Mouse (Mus musculus): ENCODE results near the gene Acat2.
"Not testable (repeated sequence)": the region's sequence is repeated elsewhere in the genome, so short reads cannot be mapped to it uniquely, and the experiment has no call there.

The Acat2 gene

DNA sequence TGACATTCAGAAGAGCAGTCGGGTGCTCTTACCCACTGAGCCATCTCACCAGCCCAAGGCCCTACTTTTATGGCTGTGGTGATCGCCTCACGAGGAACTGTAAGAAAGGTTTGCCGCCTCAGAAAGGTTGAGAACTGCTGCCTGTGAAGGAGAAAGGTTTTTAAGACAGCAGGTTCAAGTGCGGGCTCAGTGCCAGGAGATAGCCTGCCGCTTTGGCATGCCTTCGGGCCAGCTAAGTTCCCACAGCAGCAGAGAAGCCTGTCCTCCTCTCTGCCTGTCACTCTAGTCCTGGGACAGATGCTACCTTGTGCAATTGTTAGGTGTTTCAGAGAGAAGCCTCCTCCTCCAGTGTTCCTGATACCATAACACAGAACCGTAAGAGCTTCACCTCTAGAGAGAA is 3.9 kb downstream of the Acat2 start:
- peak; percentile 45 for DNase-seq

DNA sequence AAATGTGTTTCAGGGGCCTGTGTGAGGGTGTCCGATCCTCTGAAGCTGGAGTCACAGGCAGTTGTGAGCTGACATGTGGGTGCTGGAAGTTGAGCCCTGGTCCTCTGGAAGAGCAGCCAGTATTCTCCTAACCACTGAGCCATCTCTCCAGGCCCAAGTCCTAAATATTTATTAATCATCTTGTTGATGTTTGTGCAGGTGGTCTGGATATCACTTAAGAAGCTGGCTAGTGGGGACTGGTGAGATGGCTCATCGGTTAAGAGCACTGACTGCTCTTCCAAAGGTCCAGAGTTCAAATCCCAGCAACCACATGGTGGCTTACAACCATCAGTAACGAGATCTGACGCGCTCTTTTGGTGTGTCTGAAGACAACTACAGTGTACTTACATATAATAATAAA is 10.9 kb downstream of the Acat2 start:
- no peak for DNase-seq

DNA sequence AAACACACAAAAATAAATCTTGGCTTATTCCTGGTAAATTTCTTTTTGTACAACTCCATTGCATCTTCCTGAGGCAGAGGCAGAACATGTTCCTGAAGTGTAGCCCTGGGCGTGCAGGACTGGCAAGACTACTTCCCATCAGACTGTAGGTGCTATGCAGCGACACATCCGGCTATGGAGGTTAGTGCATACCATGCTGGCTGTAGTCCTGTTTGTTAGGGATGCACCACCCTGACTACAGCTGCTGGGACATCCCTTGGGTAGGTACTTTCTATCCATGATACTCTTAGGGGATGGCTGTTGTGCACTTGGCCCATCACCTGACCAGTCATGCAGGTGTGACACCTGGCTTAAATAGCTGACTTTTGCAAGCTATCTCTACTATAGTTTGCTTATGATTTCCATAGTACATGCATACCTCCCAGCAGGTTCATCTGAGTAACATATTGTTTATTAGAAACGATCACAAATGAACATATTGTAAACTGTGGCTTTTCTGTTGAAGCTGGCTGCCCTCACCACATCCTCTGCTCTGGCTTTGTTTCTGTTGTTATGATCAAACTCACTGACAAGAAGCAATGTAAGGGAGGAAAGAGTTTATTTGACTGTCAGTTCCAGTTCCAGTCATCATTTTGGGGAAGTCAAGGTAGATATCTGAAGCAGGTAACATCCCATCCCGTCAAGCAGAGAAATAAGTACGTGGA is 17.9 kb downstream of the Acat2 start:
- DNase-seq, result no peak

DNA sequence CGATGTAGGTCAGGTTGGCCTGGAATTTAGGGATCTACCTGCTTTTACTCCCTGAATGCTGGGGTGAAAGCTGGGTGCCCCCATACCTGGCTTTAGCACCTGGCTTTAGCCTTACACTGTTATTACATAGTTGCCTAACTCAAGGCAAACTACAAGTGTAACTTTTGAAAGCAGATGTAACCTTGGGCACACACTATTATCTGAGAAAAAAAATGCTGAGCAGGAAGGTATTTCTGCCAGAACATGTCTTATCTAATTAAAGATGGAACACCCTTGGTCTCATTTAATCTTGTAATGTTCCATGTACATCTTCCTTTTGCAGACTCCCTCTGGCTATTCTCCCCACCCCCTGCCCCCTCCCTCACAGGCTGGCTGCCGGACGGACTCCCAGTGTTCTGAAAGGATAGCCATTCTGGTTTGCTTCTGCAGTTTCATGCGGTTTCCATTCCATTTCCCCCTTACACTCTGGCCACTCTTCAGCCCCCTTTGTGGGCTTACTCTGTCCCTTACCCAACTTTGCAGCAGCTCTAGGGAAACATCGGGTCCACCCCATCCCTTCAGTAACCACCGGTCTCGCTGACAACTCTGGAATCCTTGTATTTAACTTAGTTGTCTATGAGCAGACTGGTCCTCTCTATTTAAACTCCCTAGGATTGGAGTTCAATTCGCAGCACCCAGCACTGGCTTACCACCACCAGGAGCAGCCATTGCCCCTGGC is 18.8 kb downstream of the Acat2 start:
- no peak for DNase-seq

DNA sequence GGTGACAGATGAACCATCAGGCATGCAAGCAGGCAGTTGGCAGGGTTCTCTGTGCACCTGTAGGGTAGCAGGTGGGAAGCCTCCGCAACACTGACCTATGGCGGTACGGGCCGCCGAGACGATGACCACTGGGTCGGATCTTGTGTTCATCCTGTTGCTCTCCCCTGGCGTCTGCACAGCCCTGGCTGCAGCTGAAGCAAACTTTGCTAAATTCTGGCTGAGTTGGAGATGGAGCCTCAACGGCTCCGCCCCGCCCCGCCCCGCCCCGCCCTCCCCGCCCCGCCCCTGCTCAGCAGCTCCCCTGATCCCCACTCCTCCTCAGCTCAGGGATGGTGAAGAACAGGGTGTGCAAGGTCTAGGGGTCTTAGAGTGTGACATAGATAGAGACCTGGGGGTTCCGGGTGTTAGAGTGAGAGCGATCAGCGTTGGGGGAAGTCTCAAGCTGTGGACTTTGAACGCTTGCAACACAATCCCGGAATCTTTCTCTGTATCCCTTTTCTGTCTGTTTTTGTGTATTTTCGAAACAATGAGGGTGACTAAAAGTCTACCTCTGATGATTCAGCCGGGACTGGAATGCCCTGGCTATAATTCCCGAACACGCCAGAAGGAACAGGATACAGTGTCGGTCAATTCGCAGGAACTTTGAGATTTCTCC is 20.3 kb downstream of the Acat2 start, which contains the start of gene Acat3:
Gene Acat3 (minus strand): TSS at position 450 of the 655 bp plus-strand sequence.
- DNase-seq, result peak; percentile 49

DNA sequence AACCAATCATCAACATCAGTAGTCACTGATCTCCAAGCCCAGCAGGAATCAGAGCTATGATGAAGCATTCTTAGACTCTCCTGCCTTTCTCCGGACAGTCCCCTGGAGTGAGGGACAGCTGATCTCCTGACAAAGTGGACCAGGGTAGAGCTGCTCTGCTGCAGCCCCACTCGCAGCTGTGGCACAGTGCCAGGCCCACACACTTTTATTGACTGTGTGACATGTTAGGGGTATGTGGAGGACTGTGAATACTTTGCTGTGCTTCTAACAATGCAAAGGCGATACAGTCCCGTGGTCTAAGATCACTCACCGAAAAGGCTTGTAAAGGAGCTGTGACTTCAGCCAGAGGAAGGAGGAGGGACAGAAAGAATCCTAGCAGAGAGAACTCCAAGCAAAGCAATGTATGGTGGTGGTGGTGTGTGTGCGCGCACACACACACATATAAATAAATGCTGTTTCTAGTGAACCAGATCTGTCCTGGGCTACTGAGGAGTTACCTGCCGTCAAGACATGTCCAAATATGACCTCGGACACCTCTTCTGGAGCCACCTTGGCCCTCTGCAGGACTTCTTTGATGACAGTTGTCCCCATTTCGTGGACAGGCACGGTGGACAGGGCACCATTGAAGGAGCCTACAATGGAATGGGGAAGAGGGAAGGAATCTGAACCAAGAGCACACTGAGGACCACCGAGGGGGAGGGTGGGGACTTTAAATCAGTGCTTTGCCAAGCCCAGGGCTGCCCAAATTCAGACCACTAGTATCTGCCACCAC is 21.0 kb downstream of the Acat2 start:
- not testable (repeated sequence) for DNase-seq

DNA sequence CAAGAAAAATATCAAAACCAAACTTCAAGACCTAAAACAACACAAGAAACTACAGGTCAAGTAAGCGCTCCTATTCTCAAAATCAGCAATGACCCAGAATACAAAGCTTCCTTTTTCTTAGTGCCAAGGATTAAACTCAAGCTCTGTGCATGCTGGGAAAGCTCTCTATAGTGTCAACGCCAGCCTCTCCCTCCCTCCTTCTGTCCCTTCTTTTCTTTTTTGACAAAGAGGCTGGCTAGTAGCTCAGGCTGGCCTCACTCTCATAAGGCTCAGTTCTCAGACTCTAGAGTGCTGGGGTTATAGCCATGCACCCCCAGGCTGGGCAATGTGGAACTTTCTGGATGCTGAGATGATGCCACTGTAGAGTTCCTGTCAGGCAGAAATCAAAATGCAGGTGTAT is 22.5 kb downstream of the Acat2 start:
- DNase-seq, result no peak

DNA sequence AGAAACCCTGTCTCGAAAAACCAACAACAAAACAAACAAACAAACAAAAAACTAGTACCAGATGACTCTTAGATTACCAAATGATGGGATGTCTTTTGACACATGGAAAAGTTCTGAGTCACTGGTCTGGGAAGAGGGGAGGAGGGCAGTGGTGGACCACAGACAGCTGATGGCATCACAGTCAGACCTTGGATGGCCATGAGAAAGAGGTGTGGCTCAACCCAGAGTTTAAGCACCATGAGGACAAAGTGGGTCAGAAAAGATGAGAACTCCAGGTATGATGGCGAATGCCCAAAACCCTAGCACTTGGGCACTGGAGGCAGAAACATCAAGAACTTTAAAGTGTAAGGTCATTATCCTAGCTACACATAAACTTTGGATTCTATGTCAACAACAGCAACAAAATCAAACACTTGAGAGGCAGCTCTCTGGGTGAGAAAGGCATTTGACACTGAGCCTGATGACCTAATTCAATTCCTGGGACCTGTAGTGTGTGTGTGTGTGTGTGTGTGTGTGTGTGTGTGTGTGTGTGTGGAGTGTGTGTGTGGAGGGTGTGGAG is 23.1 kb downstream of the Acat2 start:
- DNase-seq, result no peak

DNA sequence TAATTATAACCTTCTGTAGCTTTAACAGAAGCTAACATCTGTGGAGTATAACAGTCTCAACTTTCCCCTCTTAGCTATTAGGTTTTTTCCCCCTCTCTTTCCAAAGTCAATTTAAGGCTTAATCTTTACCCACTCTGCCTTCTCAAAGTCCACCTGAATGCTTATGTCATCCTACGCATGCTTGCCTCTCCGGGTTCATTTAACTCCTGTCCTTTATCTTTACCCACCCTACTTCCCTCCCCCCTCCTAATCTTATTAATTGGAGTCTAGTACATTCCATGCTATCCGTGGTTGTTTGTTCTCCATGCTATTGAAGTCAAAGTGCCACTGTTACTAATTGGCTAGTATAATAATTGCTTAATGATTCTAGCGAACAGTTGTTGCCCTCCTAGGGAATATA is 24.8 kb downstream of the Acat2 start:
- no peak for DNase-seq

DNA sequence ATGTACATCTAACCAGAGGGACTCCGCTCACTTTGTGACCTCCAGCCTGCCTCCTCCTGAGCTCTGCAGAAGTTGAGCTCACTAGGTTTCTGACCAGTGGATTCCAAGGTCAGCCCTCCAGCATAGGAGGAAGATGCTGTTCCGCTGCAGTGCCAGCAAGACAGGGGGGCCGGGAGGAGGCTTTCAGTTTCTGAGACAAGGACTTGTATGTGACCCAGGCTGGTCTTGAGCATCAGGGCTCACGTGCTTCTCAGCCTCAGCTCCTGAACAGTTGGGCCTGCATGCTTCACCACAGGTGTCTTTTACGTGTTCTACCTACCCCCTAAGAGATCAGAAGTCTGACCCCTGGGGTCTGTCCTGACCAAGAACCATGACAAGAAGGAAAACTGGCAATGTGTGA is 29.0 kb downstream of the Acat2 start:
- not testable (repeated sequence) for DNase-seq

DNA sequence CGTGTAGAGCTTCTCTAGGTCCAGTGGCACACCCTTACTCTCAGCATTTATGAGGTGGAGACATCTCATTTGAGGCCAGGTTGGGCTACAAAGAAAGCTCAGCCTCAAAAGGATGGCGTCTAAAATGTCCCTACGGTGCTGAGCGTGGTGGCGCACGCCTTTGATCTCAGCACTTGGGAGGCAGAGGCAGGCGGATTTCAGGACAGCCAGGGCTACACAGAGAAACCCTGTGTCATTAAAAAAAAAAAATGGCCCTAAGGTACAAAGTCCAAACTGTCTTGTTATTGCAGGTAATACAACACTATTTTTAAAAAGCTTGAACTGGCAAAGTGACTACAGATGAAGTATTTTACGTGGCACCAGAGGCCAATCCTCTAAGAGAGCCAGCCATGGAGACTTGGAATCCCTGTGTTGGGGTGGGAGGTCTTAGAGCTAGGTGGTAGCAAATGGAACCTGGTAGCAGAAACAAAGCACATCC is 34.8 kb downstream of the Acat2 start:
- DNase-seq, result no peak

DNA sequence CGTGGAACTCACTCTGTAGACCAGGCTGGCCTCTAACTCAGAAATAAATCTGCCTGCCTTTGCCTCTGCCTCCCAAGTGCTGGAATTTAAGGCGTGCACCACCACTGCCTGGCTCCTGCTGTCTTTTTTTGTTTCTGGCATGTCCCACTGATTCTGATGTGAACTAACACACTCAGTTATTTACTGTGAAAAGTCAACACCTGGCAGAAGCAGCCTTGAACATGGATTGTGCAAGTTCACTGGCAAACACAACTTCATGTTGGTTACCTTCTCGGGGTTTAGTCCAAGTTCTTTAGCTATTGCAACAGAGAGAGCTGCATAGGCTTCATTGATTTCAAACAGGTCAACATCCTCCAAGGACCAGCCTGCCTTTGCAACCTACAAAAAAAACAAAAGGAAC is 35.5 kb downstream of the Acat2 start:
- no peak for DNase-seq

DNA sequence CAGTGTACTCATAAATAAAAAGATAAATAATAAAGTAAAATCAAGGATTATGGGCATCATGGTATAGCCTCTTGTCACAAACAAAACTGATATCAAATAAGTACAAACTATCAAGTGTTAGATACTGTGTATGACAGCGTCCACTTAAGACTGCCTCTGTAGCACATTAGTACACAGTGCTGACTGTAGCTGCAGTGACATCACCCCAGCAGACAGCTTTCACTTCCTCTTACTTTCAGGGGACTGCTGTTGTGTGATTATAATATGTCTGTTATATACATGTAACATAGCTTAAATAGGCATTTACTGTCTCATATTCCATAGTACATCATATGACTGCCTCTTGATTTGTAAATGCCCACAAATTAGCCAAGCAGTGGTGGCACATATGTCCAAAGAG is 39.5 kb downstream of the Acat2 start:
- no peak for DNase-seq

DNA sequence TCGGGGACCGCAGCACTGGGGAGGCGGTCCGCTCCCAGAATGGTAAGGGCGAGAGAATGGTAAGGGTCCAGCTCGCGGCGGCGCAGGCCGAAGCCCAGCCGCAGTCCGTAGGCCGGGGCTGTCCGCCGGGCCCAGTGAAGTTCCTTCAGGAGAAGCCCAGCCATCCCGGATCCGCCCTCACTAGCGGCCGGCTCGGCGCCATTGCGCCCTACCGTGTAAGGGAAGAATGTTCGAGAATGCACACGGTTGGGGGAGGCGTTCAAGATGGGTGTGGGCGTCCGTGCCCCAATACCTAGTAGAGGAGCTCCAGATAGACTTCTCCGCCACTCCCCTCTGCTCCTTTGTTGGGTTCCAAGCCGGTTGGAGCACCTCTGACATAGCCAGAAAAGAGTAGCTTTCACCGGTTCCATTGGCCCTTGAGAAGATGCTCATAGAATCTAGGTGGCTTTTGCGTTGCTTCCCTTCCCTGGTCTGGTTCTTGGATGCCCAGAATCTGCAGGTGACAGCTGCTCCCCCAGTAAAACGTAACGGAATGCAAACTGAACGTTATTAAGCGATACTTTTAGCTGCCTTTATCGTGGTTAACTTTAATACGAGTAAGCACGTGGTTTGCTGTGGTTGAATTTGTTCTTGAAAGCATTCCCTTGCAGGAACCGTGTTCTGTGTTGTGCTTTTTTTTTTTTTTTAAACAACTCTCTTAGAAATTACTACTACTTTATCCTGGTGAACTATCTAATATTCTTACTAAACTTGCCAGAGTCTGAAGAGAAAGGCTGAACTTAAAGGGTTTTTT is 43.8 kb downstream of the Acat2 start:
- DNase-seq, result no peak

DNA sequence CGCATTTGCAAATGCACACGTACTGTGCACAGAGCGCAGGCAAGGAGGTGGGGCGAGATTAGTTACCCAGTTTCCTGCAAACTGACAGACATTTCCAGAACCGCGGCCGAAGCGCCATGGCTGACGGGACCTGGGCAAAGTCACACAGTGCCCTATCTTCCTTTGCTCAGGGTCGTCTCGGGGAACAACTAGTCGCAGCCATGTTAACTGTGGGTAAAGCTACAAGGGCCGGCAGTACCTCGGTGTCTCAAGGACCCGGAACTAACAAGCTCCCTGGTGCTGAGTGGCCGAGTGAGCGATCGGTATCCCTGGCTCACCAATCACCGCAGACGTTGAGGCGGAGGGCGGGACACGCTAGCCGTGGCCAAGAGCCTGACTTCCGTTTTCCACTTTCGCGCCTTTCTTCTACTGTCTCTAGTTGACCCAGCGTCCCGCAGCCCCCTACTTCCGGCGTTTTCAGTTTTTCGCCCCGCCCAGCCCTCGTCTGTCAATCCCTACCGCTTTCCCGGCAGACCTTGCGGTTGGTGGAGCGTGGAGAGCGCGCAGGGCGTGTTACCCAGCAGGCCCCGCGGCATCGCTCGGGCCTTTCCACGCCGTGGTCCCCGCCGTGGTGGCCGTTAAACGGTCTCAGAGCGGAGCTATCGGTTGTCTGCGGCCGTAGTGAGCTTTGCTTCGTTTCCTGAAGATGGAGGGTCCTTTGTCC is 44.5 kb downstream of the Acat2 start, which contains the start of gene Mrpl18:
Gene Mrpl18 (minus strand): TSS at position 465 of the 703 bp plus-strand sequence.
- DNase-seq, result peak; percentile 98

DNA sequence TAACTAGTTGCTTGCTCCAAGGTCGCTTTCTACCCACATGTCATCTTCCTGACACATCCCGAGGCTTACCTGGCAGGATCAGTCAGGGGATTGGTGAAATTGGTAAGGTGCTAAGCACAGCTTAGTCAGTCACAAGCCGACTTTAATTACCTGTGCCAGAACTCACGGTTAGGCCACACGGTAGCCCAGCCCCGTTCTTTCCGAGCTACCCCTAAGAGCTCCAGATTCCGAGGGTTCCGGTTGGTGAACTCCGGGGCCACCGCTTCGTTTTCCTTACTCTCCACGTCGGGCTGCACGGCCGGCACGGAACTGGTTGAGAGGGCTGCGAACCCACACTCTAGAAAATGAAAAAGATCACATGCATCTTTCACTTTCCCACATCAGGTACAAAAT is 45.1 kb downstream of the Acat2 start, which contains the start of gene Tcp1:
Gene Tcp1 (plus strand): TSS at position 214 of the 393 bp plus-strand sequence.
- no peak for DNase-seq

DNA sequence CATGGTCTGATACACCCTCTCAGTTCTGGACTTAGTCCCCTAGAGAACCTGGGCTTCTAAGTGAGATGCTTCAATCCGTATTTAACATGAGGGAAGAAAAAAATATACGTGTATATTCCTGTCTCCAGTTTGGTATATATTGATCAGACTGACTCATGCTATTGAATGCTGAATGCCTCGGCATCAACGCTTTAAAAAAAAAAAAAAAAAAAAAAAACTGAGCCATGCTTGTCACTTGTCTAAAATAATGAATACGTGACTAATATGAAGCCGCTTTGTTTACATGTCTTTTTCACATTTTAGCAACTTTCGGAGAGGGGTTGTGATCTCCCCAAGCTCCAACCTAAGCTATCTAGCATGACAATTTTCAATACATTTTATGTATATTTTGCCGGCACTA is 50.2 kb downstream of the Acat2 start:
- DNase-seq, result no peak

DNA sequence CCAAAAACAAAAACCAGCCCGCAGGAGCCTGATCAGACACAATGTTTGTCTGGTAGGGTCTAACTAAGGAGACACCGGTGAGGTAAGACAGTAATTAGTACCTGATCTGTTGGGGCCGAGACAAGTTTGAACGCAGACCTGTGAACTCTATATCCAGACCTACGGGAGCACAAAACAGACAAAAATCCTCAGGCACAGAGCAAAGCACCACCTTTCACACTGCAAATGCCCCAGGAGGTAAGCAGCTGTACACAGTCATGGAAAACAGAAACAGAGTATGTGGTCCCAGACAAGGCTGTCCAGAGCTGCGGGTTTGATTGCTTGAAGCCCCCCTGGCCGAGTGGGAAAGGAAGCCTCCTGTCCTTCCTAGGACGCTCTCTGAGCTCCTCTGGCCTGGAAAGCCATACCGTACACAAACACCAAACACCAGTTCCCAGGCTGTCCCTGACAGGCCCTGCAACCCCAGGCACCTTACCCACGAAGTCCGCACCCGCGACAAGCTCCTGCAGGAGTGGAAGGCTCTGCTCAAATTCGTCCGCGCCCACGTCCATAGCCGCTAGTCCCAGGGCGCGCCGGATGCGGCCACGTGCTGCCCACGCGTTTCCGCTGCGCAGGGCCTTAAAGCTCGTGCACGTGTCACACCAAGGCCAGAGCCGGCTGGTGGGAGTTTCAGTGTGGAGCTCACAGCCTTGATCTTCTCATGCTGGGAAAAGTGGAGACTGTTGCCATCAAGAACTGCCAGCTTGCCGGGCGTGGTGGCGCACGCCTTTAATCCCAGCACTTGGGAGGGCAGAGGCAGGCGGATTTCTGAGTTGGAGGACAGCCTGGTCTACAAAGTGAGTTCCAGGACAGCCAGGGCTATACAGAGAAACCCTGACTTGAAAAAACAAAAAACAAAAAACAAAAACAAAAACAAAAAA is 50.9 kb downstream of the Acat2 start, which contains the start of gene Pnldc1:
Gene Pnldc1 (minus strand): TSS at position 870 of the 920 bp plus-strand sequence.
- DNase-seq, result no peak

DNA sequence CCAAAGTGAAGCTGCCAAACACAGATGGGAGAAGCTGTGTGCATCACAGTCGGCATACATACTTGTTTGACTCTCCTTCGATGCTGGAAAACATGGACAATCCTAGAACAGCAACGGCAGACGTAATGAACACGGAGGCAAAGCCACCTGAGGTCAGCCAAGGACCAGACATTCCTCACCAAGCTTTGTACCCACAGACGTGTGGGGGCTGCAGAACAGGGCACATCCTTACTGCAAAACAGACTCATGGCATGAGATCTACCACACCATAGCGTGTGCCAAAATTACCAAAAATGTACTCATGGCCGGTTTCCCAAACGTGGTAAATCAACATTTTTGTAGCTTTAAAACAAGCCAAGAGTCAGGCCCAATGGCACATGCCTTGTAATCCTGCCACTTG is 54.1 kb downstream of the Acat2 start:
- DNase-seq, result no peak

DNA sequence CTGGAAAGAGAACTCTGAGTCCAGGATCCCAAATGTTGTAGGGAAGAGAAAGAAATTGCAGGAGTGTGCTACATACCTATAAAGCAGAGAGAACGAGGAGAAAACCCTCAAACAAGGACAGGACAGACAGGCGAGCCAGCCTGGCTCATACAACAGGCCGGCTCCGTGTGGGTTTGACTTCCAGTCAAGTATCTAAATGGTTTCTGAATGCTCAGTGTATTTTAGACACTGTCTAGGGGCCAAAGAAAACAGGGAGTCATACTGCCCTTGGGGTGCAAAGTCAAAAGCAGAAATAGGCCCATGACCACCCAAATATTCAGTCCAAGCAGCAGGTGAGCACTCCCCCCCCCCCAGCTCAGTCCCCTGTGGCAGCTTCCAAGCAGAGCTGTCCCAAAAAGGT is 54.7 kb downstream of the Acat2 start:
- no peak for DNase-seq

Measured in kidney, adult 18-20 months (tissue).